Mouse (Mus musculus) CH12.LX (cell line): ENCODE results near the gene Slc7a14.

Experiments
- CHD2 ChIP-seq: IDR thresholded peaks from 2 replicates; pipeline ENCODE4 v1.6.1; 2011; ENCODE audit warnings: low read length, improper control_type of control experiment
- CTCF ChIP-seq, 2 experiments: IDR thresholded peaks in 1 of 2; conservative IDR thresholded peaks in 1 of 2; 2 replicates each; pipeline ENCODE4 v1.5.1; 2011 to 2012; ENCODE audit warnings: low read depth in 2 of 2, low read length in 2 of 2, improper control_type of control experiment in 1 of 2, inconsistent platforms in 1 of 2, mild to moderate bottlenecking in 1 of 2, moderate library complexity in 1 of 2
- E2F4 ChIP-seq: IDR thresholded peaks from 2 replicates; pipeline ENCODE4 v1.6.1; 2011; ENCODE audit warnings: low read depth, low read length, improper control_type of control experiment; ENCODE audit not compliant: insufficient replicate concordance
- EP300 ChIP-seq: IDR thresholded peaks from 2 replicates; pipeline ENCODE4 v1.6.1; 2011; ENCODE audit warnings: low read length, improper control_type of control experiment
- GABPA ChIP-seq: IDR thresholded peaks from 2 replicates; pipeline ENCODE4 v1.6.1; 2012; ENCODE audit warnings: low read depth, low read length, improper control_type of control experiment, inconsistent platforms; ENCODE audit not compliant: insufficient replicate concordance
- POLR2A ChIP-seq: IDR thresholded peaks from 2 replicates; pipeline ENCODE4 v1.6.1; 2011; ENCODE audit warnings: low read depth, mild to moderate bottlenecking, improper control_type of control experiment, low read length
- RCOR1 ChIP-seq: conservative IDR thresholded peaks from 2 replicates; pipeline ENCODE4 v1.6.1; 2012; ENCODE audit warnings: low read depth, mild to moderate bottlenecking, inconsistent platforms, low read length, improper control_type of control experiment
- USF1 ChIP-seq: IDR thresholded peaks from 2 replicates; pipeline ENCODE4 v1.6.1; 2014; ENCODE audit warnings: low read depth, mild to moderate bottlenecking, inconsistent platforms, low read length, improper control_type of control experiment

GRCm38 (mm10) chr3:31209001-31209400 is 101.2 kb downstream of the Slc7a14 start:
- TF ChIP-seq POLR2A, result no peak
- no peak for TF ChIP-seq GABPA
- TF ChIP-seq EP300, result no peak
- no peak for TF ChIP-seq USF1
- TF ChIP-seq CHD2, result no peak
- no peak for TF ChIP-seq E2F4
- no peak for TF ChIP-seq RCOR1
- TF ChIP-seq CTCF (conservative IDR thresholded peaks at IDR 0.05 in 1 of 2, IDR thresholded peaks at IDR 0.05 in 1 of 2; ENCODE audit: low read depth in 2 of 2, low read length in 2 of 2), result no peak
